Mouse (Mus musculus) spleen, embryonic (tissue): ENCODE measurements around the gene Cdc6.

Source experiments
- CTCF ChIA-PET: fragments of 350-600 bp; sonication (Branson Sonifier 250); formaldehyde crosslinking; loops from one replicate; lab custom pipeline; 2022; lab: Charles Lee

Gene Cdc6

DNA sequence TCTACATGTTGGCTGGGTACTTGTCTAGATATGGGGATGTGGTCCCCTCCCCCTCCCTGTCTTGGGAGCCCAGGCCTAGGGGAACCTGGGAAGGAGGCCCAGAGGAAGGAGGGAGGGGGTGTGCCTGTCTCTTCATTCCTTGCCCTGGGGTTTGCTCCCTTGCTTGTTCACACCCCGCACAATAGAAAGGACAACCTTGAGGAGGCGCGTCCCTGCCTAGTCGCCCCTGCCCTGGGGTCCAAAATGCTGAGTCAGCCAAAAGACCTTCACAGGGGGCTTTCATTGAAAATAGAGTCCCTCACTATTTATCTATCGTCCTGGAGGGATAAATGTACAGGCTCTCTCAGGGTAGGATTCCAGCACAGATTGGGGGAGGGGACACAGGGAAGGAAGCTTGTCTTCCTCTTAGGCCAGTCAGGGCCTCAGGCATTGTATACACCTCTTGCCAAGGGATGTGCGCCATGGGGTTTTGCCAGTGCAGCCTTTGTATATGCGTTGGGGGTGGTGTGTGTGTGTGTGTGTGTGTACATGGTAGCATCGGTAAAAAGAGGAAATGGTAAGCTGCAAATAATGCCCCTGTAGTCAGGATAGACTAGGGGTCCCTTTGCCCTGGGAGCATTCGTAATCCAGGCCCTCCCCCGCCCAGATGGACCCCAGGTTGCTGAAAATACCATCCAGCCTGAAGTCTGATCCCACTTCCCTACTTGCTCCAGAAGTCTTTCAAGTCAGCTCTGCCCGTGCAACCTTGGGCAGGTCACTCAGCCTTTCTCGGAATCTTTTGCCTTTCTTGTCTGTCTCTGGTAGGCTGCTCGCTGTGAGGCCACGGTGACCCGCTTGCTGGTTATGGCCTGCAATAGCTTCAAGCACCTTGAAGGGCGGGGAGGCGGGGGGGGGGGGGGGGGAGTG, 47.5 kb downstream of the Cdc6 start:
- CTCF ChIA-PET = interaction anchor here (0.5 to 2.4 kb wide), 7 partner anchors 10 to 1444 kb away, joined by 3 to 12 read pairs (median 3); partner anchors contain the start of gene Cdc6

- CTCF ChIA-PET = interaction anchor here (0.5 to 2.4 kb wide), 4 partner anchors 8 to 48 kb away, joined by 3 to 12 read pairs (median 4); partner anchors contain the start of gene Cdc6
Observed at GRCm38 (mm10) chr11:98955707-98956235, 48.2 kb downstream of the Cdc6 start.

GRCm38 (mm10) chr11:98956340-98956739, 48.7 kb downstream of the Cdc6 start:
- CTCF ChIA-PET = interaction anchor here (0.6 kb wide), 1 partner anchor 9 kb away, joined by 4 read pairs; no protein-coding TSS in a partner anchor

- CTCF ChIA-PET = interaction anchor here (1.7 kb wide), 1 partner anchor 7 kb away, joined by 3 read pairs; no protein-coding TSS in a partner anchor
Observed at GRCm38 (mm10) chr11:98959437-98960312, 52.1 kb downstream of the Cdc6 start.

- CTCF ChIA-PET = interaction anchor here (1.8 kb wide), 1 partner anchor 11 kb away, joined by 3 read pairs; no protein-coding TSS in a partner anchor
Observed at GRCm38 (mm10) chr11:98960313-98960906, 52.8 kb downstream of the Cdc6 start.

DNA sequence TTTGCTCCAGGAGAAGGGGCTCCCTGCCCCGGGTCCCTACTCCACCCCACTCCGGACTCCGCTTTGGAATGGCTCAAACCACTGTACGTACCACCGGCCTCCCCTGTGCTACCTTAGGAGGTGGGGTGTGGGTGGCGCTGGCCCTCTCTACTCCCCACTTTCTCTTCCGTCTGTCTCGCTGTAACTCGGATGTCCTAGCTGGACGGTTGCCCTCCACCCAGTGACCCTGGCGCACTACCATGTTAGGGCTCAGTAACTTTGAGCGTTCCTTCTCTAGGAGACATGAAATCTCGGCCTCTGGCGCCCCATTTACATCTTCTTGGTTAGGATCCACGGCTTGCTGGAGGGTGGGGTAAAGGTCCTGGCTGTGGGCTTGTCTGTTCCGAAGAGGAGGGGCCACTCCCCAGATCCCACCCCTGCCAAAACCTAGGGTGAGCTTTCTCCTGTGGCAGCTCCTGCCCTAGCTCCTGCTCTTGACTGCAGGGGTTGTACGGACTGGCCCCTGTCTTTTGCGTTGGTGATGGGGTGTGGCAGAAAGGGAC, 53.5 kb downstream of the Cdc6 start:
- CTCF ChIA-PET = interaction anchor here (1.8 kb wide), 1 partner anchor 12 kb away, joined by 3 read pairs; no protein-coding TSS in a partner anchor

- CTCF ChIA-PET = interaction anchor here (1.7 to 1.8 kb wide), 2 partner anchors 12 to 28 kb away, joined by 3 read pairs; no protein-coding TSS in a partner anchor
Observed at GRCm38 (mm10) chr11:98961766-98962165, 54.2 kb downstream of the Cdc6 start.

- CTCF ChIA-PET = interaction anchor here (0.6 to 1.8 kb wide), 3 partner anchors 13 to 1941 kb away, joined by 3 to 5 read pairs (median 3); no protein-coding TSS in a partner anchor
Observed at GRCm38 (mm10) chr11:98962421-98963095, 55.0 kb downstream of the Cdc6 start.

GRCm38 (mm10) chr11:98963191-98964021, 55.8 kb downstream of the Cdc6 start:
- CTCF ChIA-PET = interaction anchor here (0.6 to 1.7 kb wide), 5 partner anchors 9 to 1942 kb away, joined by 3 to 5 read pairs (median 3); no protein-coding TSS in a partner anchor

DNA sequence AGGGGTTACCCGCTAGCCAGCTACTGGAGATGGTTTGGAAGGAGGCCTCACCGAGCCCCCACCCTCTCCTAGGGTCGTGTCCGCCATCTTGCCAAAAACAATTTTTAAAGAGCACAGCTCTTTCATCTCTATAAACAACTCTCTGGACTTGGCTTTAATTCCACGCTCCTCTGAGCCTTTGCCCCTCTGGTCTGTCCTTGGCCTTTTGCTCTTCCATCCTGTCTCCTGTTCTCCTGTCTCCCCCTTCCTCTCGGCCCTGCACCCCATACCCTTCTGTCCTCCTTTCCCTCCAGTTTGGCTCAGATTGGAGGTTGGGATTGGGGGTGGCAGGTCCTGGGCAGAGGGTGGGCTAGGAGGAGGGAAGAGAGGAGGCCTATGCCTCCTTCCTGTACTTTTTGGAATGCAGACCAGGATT, 56.6 kb downstream of the Cdc6 start:
- CTCF ChIA-PET = interaction anchor here (1.0 kb wide), 3 partner anchors 8 to 26 kb away, joined by 3 to 4 read pairs (median 3); no protein-coding TSS in a partner anchor

GRCm38 (mm10) chr11:98964616-98965415, 57.2 kb downstream of the Cdc6 start:
- CTCF ChIA-PET = interaction anchor here (0.5 to 1.7 kb wide), 3 partner anchors 7 to 16 kb away, joined by 3 to 5 read pairs (median 4); no protein-coding TSS in a partner anchor

GRCm38 (mm10) chr11:98965416-98966077, 57.9 kb downstream of the Cdc6 start:
- CTCF ChIA-PET = interaction anchor here (0.5 to 1.7 kb wide), 3 partner anchors 15 to 33 kb away, joined by 3 to 5 read pairs (median 4); no protein-coding TSS in a partner anchor

DNA sequence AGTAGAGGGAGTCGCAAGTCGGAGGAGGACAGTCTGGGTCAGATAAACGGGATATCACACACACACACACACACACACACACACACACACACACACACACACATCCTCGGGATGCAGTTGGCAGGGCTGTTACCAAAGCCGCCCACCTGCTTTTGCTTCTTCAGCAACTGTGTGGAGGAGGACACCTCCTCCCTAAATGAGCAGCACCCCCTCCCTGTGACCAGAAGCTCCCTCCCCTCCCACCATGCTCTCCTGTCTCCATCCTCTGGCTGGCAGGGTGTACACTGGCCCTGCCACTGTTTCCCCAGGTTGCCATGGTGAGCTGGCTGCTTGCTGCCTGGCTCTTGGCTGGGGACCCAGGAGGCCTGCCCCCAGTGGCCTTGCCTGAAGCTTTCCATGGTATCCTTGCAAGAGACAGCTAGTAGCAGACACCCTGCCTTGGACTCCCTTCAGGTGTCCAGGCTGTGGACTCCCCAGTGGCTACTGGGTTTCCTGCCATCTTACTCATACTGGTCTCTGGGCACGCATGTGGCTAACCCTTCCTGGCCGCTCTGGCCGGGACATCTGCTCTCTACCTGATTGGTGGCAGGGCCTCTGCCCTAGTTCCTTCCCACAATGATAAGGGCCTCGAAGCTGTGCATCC, 59.0 kb downstream of the Cdc6 start:
- CTCF ChIA-PET = interaction anchor here (0.5 to 1.7 kb wide), 5 partner anchors 8 to 238 kb away, joined by 3 to 10 read pairs (median 4); no protein-coding TSS in a partner anchor

DNA sequence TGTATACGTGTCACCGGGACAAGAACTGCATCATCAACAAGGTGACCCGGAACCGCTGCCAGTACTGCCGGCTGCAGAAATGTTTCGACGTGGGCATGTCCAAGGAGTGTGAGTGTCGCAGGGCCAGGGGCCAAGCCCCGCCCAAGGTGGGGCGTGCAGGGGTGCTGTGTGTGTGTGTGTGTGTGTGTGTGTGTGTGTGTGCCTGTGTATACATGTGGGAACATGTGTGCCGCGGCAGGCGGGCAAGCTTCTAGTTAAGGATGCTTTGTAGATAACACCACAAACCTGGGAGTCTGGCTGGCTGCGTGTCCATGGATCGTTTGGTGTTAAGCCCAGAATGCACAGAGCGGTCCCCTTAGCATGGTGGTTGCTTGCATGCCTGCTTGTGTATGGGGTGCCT, 60.5 kb downstream of the Cdc6 start:
- CTCF ChIA-PET = interaction anchor here (0.8 to 1.0 kb wide), 2 partner anchors 26 to 49 kb away, joined by 3 read pairs; no protein-coding TSS in a partner anchor

GRCm38 (mm10) chr11:98968716-98969495, 61.3 kb downstream of the Cdc6 start:
- CTCF ChIA-PET = interaction anchor here (0.5 to 0.9 kb wide), 3 partner anchors 16 to 179 kb away, joined by 6 to 7 read pairs (median 6); no protein-coding TSS in a partner anchor
